Mouse (Mus musculus) spleen, adult 2 months (tissue): ENCODE measurements at regions not wholly inside any gene's neighbourhood (a gene's known extent, or its start where the extent isn't known, plus 50 kb on each side); places are given as distances from the start of the nearest gene placed in this dataset.

Source experiments
- CTCF ChIP-seq: fragments of 200-500 bp; IDR thresholded peaks from 2 replicates; pipeline ENCODE4 v1.5.1; 2011; ENCODE audit warnings: mild to moderate bottlenecking, inconsistent platforms; ENCODE audit not compliant: insufficient read depth, insufficient read length, insufficient replicate concordance; ENCODE audit errors: extremely low read depth
- POLR2A ChIP-seq: fragments of 200-500 bp; IDR thresholded peaks from 2 replicates; pipeline ENCODE4 v1.6.1; 2011; ENCODE audit warnings: low read depth, low read length, inconsistent platforms

- TF ChIP-seq CTCF (no peak), POLR2A (no peak)
Measured at GRCm38 (mm10) chr7:58388326-58388725, 267.6 kb upstream of the Atp10a start.
